Mouse (Mus musculus): ENCODE results near the gene Tgoln1.

The Tgoln1 gene

DNA sequence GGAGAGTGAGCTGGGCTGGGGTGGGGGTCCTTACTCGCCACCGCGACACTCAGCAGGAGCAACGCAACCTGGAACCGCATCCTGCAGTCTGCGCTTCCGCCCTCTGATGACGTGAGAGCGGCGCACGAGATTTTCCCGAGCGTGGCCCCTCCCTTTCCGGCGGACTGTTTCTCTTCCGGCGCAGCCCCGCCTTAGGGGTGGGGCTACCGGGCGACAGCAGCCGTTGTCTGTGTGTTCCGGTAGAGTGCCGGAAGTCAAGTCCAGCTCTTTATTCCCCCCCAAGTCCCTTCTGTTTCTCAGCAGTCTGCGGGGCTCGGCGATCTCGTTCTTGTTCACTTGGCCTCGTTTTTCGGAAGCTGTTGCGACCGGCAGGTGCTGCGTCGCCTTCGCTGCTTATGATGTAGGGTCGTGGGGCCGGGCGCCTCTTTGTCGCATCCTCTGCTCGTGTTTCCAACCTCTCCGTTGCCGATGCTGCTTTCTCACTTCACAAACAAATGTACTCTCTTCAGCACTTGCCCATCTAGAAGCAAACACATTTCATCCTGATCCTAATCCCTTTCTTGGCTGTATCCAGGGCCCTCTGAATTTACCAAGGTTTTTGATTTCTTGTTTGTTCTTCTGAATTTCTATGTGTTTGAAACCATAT is at the start of gene Tgoln1:
Tgoln1 (minus strand) TSS at position 358 of the 646 bp plus-strand sequence.
- peak; percentile 88 for DNase-seq (ENCODE audit: low spot score)

DNA sequence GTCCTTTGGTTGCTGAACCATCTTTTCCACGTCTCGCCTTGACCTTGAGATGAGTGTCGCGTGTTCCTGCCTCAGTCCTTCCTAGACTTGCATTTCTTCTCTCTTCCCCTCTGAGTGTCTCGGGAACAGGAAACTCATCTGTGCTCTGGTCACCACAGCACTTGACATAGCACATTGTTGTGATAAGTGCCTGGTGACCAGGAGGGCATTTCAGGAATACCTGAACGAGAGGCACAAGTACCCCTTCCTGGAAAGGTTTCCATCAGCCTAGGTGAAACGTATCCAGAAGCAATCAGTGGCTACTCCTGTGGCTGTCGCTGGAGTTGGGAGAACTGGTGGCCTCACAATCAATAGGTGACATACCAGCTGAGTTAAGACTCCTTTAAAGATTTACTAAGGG is 47.5 kb upstream of the Tgoln1 start:
- no peak for DNase-seq (ENCODE audit: low spot score)

DNA sequence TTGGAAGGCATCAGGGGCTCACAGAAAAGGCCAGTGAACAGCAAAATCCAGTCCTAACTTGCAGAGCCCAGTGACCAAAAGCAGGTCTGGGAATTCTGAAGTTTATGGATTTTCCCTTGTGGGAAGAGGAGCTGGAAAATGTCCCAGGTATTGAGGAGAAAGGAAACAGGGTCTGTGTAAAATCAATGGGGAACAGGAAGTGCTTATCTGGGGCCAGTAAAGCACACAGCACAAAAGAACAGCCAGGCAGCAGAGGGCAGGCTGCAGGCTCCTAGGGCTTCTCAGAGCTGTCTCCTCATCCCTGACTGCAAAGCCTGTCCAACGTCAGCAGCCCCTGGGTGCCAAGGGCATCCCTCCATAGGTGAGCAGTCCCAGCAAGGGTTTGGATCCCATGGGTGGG is 46.2 kb upstream of the Tgoln1 start:
- no peak for DNase-seq (ENCODE audit: low spot score)

DNA sequence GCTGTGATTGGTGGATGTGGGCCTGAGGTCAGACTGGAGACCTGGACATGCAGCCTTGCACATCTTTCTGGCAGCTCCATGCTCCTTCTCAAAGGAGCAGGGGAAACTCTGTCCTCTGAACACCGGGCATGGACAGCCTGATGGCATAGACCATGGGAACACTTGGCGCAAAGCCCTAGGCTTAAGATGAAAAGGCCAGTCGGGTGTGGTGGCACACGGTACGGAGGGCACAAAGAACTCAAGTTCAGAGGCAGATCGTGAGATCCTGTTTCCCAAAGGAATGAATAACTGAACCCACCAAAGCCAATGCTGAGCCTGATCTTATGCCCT is 43.6 kb upstream of the Tgoln1 start:
- DNase-seq (ENCODE audit: low spot score), result no peak

DNA sequence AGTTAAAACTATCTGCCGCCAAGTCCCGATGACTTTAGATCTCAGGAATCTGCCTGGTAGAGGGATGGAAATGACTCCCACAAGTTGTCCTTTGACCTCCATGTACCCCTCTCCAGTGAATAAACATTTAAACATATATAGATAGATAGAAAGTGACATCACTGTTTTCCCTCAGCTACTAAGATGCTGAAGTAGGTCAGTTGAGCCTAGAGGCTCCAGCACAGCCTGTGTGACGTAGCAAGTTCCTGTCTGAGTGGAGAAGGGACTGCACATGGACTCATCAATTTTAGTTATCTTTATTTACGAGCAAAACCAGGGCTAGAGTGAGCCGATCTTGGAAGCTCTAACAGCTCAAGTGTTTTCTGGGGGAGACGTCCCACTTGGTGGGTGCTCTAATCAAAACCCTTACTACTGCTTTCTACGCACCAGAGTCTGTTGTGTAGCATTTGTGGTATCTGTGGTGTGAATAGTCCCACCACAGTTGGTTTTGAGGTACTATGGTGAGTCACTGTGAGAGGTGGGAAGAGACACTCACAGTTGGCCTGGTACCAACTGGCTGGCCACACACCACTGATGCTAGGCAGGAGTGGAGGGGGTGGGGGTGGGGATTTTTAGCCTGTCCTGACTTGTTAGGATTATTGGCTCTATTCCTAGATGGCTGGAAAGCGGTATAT is 43.1 kb upstream of the Tgoln1 start:
- no peak for DNase-seq (ENCODE audit: low spot score)

DNA sequence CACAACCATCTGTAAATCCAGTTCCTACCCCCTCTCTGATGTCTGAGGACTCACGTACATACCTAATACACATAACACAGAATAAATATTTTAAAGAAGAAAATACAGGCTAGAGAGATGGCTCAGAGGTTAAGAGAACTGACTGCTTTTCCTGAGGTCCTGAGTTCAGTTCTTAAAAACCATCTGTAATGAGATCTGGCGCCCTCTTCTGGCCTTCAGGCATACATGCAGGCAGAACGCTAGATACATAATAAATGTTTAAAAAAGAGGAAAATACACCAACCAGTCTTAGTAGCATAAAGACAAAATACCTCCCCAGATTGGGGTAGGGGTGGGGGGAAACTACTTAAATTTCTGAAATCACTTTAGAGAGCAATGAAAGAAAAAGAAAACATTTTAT is 41.2 kb upstream of the Tgoln1 start:
- DNase-seq (ENCODE audit: low spot score), result no peak

DNA sequence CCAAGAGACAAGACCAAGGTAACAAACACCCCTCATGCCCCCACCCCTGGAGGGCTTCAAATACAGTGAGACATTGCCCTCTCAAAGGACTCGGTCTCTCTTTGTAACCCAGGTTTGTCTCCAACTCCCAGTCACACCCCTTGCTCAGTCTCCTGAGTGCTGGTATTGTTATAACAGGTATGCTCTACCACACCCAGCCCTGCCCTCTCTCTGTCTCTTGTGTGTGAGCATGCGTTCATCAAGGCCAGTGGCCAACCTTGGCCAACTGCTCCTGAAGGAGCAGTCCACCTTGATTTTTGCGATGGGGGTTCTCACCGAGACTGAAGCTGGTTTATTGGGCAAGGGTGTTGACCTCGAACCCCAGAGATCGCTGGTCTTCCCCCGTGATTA is 39.2 kb upstream of the Tgoln1 start:
- DNase-seq (ENCODE audit: low spot score), result no peak

DNA sequence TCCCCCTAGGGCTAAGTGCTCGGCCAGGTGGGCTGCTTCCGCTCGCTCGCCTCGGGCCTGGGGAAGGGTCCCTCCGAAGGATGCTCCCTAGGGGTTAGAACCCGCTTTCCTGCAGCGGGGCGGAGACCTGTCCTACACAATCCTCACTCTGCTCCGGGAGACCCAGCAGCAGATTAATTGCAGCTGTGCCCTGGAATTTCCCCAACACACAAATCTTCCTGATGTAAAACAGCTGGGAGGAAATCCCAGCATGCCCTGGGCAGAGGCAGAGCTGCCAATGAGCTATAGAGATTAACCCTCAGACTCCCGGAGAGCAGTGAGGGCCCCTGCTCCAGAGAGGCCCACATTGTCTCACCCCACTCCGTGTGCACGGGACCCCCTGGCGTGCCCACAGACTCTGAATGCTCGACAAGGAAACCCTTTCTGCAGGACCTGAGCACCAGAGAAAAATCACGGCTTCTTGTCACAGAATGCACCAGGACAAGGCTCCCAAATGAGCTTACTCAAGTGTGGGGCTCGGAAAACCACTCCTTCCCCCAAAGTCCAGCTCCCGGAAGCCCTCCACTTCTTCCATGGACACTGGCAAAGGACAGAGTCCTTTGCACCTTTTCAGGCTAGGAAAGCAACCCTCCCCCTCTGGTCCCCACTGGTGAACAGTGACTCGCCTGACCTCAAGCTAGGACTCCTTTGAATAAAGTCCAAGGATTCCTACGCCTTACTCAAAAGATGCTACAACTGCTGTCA is 38.7 kb upstream of the Tgoln1 start:
- peak; percentile 76 for DNase-seq (ENCODE audit: low spot score)

DNA sequence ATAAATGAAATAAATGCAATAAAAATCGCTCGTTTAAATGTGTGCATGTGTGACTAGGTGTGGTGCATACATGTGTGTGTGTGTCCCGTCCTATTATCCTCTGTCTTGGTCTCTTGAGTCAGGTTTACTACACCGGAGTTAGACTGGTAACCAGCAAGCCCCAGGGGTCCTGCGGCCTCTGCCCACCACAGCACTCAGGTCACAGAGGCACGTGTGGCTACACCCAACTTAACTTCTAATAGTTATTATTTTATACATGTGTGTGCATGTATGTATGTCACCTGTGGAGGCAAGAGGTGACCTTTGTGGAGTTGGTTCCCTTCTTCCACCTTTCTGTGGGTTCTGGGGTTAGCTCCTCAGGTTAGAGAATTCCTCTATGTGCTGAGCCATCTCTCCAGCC is 37.6 kb upstream of the Tgoln1 start:
- DNase-seq (ENCODE audit: low spot score), result no peak

DNA sequence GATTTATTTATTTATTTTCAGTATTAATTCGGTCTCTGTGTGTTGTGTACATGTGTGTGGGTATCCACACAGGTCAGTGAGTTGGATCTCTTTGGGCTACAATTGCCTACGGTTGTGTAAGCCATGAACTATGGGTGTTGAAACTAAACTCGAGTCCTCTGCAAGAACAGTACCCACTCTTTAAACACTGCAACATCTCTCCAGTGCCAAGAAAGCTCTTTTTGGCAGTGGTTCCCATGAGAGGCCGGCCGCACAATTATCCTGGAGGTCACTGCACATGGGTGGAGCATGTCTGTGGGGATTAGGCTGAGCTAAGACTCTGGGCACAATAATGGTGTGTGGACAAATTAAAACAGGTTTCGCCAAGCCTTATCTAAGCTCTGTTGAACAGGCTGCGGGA is 36.6 kb upstream of the Tgoln1 start:
- peak; percentile 49 for DNase-seq (ENCODE audit: low spot score)

DNA sequence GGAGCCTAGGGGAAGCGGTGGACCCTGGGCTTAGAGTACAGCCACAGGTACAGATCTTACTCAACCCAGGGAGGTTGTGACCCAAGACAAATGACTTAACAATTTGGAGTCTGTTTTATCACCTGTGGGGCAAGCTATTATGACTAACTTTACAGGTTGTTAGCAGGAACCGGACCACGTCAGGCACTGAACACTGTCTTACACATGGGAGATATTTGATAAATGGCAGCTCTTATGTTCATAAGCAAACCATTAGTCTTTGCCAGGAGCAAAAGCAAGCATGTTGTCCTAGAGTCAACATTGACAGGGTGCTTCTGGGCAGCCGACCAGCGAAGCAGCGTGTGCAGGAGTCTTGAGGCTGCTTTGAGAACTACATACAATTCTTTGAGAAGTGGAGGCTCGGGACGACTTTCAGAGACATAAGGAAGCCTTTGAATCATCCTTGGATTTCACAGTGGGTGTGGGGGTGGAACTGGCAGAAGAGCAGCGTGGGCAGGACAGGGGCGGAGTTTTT is 33.6 kb upstream of the Tgoln1 start:
- no peak for DNase-seq (ENCODE audit: low spot score)

DNA sequence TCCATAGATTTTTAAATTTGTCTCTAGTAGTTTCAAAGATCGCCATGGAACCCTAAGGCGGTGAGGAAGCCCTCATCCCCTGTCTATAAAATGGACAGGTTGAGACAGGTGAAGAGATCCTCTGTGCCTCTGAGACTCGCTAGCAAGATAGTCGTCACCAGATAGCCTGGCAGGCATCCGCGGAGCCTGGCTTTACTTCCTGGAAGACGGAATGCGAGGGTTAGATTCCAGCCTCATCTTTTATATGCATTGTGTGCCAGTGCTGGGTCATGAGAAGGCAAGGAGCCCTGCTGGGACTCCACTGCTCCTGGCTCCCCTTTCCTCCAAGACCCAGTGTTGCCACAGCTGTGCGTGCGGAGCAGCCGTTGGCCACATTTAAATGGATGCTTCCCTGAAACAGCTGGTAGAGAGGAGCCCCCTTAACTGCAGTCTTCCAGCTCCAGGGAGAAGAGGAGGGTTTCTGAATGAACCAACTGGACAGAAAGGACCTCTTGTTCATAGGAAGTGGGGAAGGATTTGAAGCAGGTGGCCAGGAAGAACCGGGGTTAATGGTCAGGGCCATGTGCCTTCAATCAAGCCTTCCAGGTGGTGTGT is 31.3 kb upstream of the Tgoln1 start:
- no peak for DNase-seq (ENCODE audit: low spot score)

DNA sequence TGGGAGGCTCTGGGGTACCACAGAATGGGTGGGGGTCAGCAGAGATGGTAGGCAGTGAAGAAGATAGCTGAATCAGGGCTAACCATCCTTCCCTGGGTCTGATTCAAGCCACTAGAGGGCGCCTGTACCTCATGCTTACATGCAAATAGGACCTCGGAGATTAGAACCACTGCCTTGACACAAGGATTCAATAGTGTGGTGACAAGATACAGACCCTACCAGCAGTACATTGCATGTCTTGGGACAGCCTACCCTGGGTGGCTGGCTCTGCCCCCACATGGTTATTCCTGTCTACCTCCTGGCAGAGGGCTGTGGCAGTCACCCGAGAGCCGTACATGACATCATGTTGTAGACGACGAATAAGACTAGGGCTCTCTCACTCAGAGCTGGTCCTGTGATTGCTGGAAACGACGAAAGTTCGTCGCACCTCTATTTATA is 30.6 kb upstream of the Tgoln1 start:
- DNase-seq (ENCODE audit: low spot score), result peak; percentile 58

DNA sequence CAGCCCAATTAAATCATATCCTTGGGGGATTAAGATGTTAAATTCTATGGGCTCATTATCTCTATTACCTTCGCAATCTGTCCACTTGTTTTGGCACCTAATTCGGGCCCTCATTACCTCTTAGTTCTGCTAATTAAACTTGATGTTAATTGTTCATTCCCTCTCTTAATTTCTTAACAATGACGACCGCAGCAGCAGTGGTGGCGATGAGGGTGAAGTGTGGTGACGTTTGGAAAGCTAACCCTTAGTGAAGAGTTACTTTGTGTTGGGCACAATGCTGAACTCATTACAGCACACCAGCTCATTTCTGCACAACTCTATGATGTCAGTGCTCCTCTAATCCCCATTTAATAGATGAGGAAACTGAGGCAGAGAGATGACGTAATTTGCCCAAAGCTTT is 28.6 kb upstream of the Tgoln1 start:
- no peak for DNase-seq (ENCODE audit: low spot score)

DNA sequence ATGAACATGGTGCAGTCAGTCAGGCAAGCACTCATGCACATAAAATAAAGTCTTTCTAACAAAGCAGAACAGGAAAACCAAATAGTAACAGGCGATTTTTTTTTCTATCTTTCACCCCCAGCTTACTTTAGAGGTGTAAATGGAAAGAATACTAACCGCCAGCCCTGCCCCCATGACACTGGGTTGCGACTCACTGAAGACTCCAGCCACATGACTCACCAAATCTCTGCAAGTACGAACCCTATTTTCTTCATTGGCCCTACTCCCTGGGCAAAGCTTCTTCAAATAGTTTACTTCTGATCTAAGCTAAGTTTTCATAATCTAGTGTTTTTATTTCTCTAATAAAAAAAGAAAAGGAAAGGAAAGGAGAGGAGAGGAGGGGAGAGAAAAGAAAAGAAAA is 27.8 kb upstream of the Tgoln1 start:
- no peak for DNase-seq (ENCODE audit: low spot score)

DNA sequence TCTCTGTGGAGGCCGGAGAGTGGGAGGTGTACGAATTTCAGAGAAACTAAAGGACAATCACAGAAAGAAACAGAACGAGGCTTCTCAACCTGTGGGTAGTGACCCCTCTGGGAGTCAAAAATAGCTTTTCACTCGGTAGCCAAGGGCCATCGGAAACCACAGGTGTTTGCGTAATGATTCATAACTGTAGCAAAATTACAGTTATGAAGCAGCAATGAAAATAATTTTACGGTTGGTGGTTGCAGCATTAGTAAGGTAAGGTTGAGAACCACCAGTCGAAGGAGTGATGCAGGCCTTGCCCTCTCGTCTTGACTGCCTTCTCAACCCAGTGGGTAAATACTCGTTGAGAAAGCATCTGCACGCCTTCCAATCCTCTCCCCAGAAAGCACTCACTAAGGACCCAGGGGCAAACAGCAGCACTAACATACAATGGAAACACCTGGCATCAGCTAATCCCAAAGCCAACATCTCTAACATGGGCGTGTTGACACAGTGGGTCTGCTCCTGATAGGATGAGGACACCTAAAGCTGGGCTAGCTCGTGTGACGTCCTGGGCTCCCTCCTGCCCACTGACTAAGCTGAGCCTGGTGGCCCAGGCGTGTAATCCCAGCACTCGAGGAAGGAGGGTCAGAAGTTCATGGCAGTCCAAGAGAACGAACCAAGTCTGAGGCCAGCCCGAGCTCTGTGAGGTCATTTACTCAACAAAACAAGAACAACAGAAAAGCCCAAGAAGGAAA is 24.6 kb upstream of the Tgoln1 start:
- no peak for DNase-seq (ENCODE audit: low spot score)

DNA sequence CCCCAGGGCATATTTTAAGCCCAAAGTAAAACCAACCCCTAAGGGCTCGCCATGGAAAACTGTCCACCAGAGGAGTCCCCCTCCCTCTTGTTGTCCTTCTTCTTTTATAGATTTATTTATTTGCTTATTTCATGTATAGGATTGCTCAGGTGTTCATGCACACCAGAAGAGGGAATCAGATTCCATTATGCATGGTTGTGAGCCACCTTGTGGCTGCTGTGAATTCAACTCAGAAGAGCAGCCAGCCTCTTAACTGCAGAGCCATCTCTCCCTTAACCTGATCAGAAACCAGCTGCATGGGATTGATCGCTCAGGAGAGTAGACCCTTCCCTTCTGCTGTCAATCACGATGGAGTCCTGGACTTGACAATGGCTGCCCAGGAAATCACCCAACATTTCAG is 20.1 kb upstream of the Tgoln1 start:
- DNase-seq (ENCODE audit: low spot score), result no peak

DNA sequence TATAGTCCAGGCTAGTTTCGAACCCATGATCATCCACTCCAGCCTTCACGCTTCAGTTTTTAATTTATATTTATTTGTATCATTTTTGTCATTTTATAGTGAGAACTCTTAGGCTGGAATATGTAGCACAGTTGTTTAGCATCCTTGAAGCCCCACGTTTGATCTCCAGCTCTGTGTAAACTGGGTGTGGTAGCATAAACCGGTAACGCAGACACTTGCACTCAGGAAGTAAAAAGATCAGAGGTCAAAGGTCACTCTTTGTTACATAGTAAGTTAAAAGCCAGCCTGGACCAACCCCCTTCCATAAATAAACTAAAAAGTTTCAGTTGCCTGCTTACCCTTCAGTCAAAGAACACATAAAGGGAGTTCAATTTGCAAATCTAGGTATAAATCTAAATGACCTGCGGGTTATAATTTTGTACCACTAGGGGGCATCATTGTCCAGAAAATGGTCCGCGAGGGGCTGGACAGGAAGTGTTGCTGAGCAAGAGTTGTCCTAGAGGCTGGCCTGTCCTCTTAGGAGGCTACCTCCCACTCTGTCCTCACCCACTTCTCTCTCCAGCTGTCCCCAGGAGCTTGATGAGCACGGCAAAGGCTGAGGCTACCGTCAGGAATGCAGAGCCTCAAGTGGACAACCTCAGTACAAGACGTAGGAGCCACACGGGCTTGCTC is 19.1 kb upstream of the Tgoln1 start:
- DNase-seq (ENCODE audit: low spot score), result peak; percentile 60

DNA sequence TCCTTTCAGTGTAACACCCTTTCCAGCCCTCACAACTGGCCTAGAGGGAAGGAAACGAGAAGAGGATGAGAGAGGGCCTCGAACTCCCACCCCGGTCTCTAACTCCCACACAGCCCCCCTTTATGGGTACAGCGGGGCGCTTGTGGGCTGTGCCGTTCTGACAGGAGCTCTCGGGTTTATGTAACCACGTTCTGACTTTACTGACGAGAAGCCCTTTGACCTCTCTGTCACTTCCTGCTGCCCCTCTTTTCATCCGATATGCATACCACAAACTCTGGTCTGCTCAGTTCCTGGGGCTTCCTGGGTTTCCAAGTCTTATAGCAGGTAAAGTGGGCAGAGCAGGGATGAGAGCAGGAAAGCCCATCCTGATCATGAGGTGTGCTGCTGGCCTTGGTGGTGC is 17.5 kb upstream of the Tgoln1 start:
- no peak for DNase-seq (ENCODE audit: low spot score)

DNA sequence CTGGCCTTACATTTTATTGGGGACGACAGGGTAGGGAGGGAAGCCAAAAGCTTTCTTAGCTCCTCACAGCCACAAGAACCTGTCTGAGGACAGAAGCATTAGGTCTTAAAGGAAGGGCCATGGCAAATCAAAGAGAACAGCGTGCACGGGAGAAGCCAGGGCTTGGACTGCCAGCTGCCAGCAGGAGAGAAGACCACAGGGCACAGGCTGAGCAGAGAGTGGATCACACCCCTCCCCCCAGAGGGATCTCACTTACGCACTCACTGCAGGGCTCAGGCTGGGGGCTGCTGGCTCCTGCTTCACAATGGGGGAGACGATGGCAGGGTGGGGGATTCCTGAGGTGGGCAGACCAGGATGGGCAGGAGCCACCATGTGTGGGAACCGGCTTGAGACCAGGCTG is 14.9 kb upstream of the Tgoln1 start:
- DNase-seq (ENCODE audit: low spot score), result no peak

DNA sequence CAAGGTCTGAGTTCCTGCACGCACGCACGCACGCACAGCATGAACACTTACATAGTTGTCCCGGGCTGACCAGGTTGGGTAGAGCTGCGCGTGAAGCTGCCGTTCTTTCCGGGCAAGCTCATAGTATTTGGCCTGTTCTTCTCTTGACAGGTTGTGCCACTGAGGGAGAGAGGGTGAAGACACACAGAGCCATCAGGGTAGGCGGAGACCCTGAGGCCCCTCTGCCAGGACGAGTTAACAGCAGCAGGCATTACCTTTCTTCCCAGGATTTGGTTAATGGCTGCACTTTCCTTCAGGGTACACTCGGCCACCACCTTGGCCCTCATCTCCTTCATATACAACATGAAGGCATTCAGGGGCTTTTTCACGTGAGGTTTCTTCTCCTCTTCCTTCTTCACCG is 14.2 kb upstream of the Tgoln1 start:
- DNase-seq (ENCODE audit: low spot score), result no peak

DNA sequence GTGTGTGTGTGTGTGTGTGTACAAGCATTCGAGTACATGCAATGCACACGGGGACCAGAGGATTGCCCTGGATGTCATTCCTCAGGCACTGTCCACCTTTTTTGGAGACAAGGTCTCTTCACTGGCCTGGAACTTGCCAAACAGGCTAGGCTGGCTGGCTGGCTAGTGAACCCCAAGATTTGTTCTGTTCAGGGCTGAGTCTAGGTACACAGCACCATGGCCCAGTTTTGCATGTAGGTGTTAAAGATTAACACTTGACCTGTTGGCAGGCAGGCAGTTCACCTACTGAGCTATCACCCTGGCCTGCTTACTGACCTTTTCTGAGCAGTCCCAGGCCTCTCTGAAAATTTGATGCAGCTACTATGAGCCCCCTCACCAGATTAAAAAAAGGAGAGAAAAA is 13.6 kb upstream of the Tgoln1 start:
- no peak for DNase-seq (ENCODE audit: low spot score)

Measured in ovary, postnatal 14 days (tissue).